Mouse (Mus musculus): Measurements from ENCODE around the gene Tsc2.

DNA sequence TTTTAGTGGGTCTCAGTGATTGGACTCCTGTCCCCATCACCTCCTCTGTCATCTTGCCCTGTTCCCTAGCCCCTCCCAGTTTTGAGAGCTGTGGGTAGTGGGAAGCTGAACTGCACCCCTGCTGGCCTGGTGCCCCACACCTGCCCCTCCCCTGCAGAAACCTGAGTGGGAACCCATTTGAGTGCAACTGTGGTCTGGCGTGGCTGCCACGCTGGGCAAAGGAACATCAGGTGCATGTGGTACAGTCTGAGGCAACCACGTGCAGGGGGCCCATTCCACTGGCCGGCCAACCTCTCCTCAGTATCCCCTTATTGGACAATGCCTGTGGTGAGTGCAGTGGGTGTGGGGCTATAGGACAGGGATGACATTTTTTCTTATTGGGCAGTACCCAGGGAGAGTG is 68.0 kb downstream of the Tsc2 start:
- TF ChIP-seq CTCF (IDR thresholded peaks at IDR 0.05; ENCODE audit: borderline replicate concordance, control insufficient read depth, extremely low read depth, insufficient read depth, low read length, poor library complexity) (no peak), POLR2A (IDR thresholded peaks at IDR 0.05; ENCODE audit: control insufficient read depth, extremely low read depth, insufficient read depth, low read length, poor library complexity) (no peak)
